Mouse (Mus musculus) liver, postnatal 0 days (tissue): ENCODE results near the gene Olfr224.
"Not testable (repeated sequence)": the region's sequence is repeated elsewhere in the genome, so short reads cannot be mapped to it uniquely, and the experiment has no call there.

Source experiments
- CTCF ChIP-seq: sonication (generic); IDR thresholded peaks from 2 replicates; pipeline ENCODE4 v1.5.1; 2016; ENCODE audit warnings: antibody characterized with exemption, low read depth
- EP300 ChIP-seq: IDR thresholded peaks from 2 replicates; pipeline ENCODE4 v1.6.1; 2016; ENCODE audit warnings: antibody characterized with exemption, low read depth, mild to moderate bottlenecking

DNA sequence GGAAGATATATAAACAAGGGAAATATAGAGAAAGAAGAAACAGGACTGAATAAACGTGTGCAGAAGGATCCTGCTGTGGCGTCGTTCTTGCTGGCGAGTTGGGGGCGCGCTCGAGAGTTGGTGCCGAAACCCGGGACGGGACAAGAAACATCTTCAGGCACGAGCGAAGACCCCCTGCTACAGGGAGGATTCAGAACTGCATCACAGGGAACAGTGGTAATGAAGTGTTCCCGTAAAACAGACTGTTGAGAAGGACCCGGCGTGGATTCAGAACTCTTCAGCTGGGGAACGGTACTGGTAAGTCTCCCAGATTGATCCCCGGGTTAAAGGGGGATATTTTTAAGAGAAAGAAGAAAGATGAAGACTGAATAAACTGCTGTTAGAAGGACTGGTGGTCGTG lies 51.4 kb downstream of the Olfr224 start:
- not testable (repeated sequence) for TF ChIP-seq CTCF, EP300
